Mouse (Mus musculus): ENCODE data around the gene Hoxd3. TPM values are rescaled to one million over a fixed set of nuclear protein-coding genes. Genes with fewer than 3 reads are reported as not detected.

Gene Hoxd3
- total and polyA plus RNA-seq, 2 experiments: not detected

- DNase-seq (ENCODE audit: extremely low read depth, low read depth, low spot score): no peak
- no peak for TF ChIP-seq POLR2A (IDR thresholded peaks at IDR 0.05; ENCODE audit: extremely low read depth, insufficient read depth, low read length)
- no peak for TF ChIP-seq CTCF (IDR thresholded peaks at IDR 0.05; ENCODE audit: low read depth, low read length)
- no peaks in the 10 kb centered on the region for H3K36me3 ChIP-seq (ENCODE audit: control insufficient read depth, insufficient read depth, low read length)
- H3K79me2 ChIP-seq (ENCODE audit: control insufficient read depth, insufficient read depth, low read length): no peaks in the 10 kb centered on the region
- H3K9ac ChIP-seq (ENCODE audit: low read depth, low read length): no peak overlapping the region
- no peak overlapping the region for H3K27ac ChIP-seq (replicated peaks; ENCODE audit: insufficient read depth, low read depth, low read length)
- H3K4me3 ChIP-seq (ENCODE audit: insufficient read depth, low read depth, low read length): no peak overlapping the region
- peaks cover 46% of the 10 kb centered on the region for H3K27me3 ChIP-seq (ENCODE audit: control insufficient read depth, insufficient read depth, low read length)
- H3K4me1 ChIP-seq (ENCODE audit: control insufficient read depth, insufficient read depth, low read length): peaks cover 4% of the 10 kb centered on the region; the same call in 1 of the 2 replicates
- WGBS: 21% methylated on average over 2 of the region's 2 CpGs
Measured at GRCm38 (mm10) chr2:74677106-74677505, 34.6 kb upstream of the Hoxd3 start.

- Histone ChIP-seq H3K4me3 (ENCODE audit: insufficient read depth, low read depth, low read length) (no peak within 1 kb of the TSS), H3K27ac (replicated peaks; ENCODE audit: insufficient read depth, low read depth, low read length) (no peak within 1 kb of the TSS), H3K9ac (ENCODE audit: low read depth, low read length) (no peak within 1 kb of the TSS), H3K27me3 (ENCODE audit: control insufficient read depth, insufficient read depth, low read length) (peaks cover 48% of the 10 kb centered on the region), H3K4me1 (ENCODE audit: control insufficient read depth, insufficient read depth, low read length) (no peaks in the 10 kb centered on the region; the same call in 1 of the 2 replicates), H3K36me3 (ENCODE audit: control insufficient read depth, insufficient read depth, low read length) (no peaks in the 10 kb centered on the region), H3K79me2 (ENCODE audit: control insufficient read depth, insufficient read depth, low read length) (no peaks in the 10 kb centered on the region)
- DNase-seq (ENCODE audit: extremely low read depth, low read depth, low spot score): no peak
- no peak for TF ChIP-seq CTCF (IDR thresholded peaks at IDR 0.05; ENCODE audit: low read depth, low read length)
- TF ChIP-seq POLR2A (IDR thresholded peaks at IDR 0.05; ENCODE audit: extremely low read depth, insufficient read depth, low read length): no peak
- WGBS: 4% methylated on average over 15 of the region's 15 CpGs
Measured at GRCm38 (mm10) chr2:74678891-74679595, 32.7 kb upstream of the Hoxd3 start, which contains the start of gene Hoxd11. Gene Hoxd11 (plus strand): TSS chr2:74679557.

GRCm38 (mm10) chr2:74679596-74679971 lies 32.1 kb upstream of the Hoxd3 start:
- H3K4me1 ChIP-seq (ENCODE audit: control insufficient read depth, insufficient read depth, low read length): no peaks in the 10 kb centered on the region; the same call in 1 of the 2 replicates
- H3K27ac ChIP-seq (replicated peaks; ENCODE audit: insufficient read depth, low read depth, low read length): no peak overlapping the region
- DNase-seq (ENCODE audit: extremely low read depth, low read depth, low spot score): no peak
- no peak overlapping the region for H3K4me3 ChIP-seq (ENCODE audit: insufficient read depth, low read depth, low read length)
- H3K36me3 ChIP-seq (ENCODE audit: control insufficient read depth, insufficient read depth, low read length): no peaks in the 10 kb centered on the region
- no peak overlapping the region for H3K9ac ChIP-seq (ENCODE audit: low read depth, low read length)
- peaks cover 50% of the 10 kb centered on the region for H3K27me3 ChIP-seq (ENCODE audit: control insufficient read depth, insufficient read depth, low read length)
- H3K79me2 ChIP-seq (ENCODE audit: control insufficient read depth, insufficient read depth, low read length): no peaks in the 10 kb centered on the region
- 4% methylated on average over 26 of the region's 26 CpGs for WGBS
- TF ChIP-seq POLR2A (IDR thresholded peaks at IDR 0.05; ENCODE audit: extremely low read depth, insufficient read depth, low read length): no peak
- no peak for TF ChIP-seq CTCF (IDR thresholded peaks at IDR 0.05; ENCODE audit: low read depth, low read length)

GRCm38 (mm10) chr2:74679980-74680379 lies 31.7 kb upstream of the Hoxd3 start:
- H3K36me3 ChIP-seq (ENCODE audit: control insufficient read depth, insufficient read depth, low read length): no peaks in the 10 kb centered on the region
- H3K9ac ChIP-seq (ENCODE audit: low read depth, low read length): no peak overlapping the region
- H3K79me2 ChIP-seq (ENCODE audit: control insufficient read depth, insufficient read depth, low read length): no peaks in the 10 kb centered on the region
- H3K27me3 ChIP-seq (ENCODE audit: control insufficient read depth, insufficient read depth, low read length): peaks cover 49% of the 10 kb centered on the region
- no peak overlapping the region for H3K4me3 ChIP-seq (ENCODE audit: insufficient read depth, low read depth, low read length)
- H3K27ac ChIP-seq (replicated peaks; ENCODE audit: insufficient read depth, low read depth, low read length): no peak overlapping the region
- DNase-seq (ENCODE audit: extremely low read depth, low read depth, low spot score): no peak
- no peaks in the 10 kb centered on the region; the same call in 1 of the 2 replicates for H3K4me1 ChIP-seq (ENCODE audit: control insufficient read depth, insufficient read depth, low read length)
- WGBS: 3% methylated on average over 23 of the region's 23 CpGs
- TF ChIP-seq CTCF (IDR thresholded peaks at IDR 0.05; ENCODE audit: low read depth, low read length) (no peak), POLR2A (IDR thresholded peaks at IDR 0.05; ENCODE audit: extremely low read depth, insufficient read depth, low read length) (no peak)

GRCm38 (mm10) chr2:74680561-74681398 lies 30.9 kb upstream of the Hoxd3 start:
- H3K27me3 ChIP-seq (ENCODE audit: control insufficient read depth, insufficient read depth, low read length): peaks cover 48% of the 10 kb centered on the region
- no peak overlapping the region for H3K9ac ChIP-seq (ENCODE audit: low read depth, low read length)
- 4% methylated on average over 21 of the region's 21 CpGs for WGBS
- H3K36me3 ChIP-seq (ENCODE audit: control insufficient read depth, insufficient read depth, low read length): no peaks in the 10 kb centered on the region
- H3K79me2 ChIP-seq (ENCODE audit: control insufficient read depth, insufficient read depth, low read length): no peaks in the 10 kb centered on the region
- TF ChIP-seq CTCF (IDR thresholded peaks at IDR 0.05; ENCODE audit: low read depth, low read length) (no peak), POLR2A (IDR thresholded peaks at IDR 0.05; ENCODE audit: extremely low read depth, insufficient read depth, low read length) (no peak)
- DNase-seq (ENCODE audit: extremely low read depth, low read depth, low spot score): no peak
- no peaks in the 10 kb centered on the region; the same call in 1 of the 2 replicates for H3K4me1 ChIP-seq (ENCODE audit: control insufficient read depth, insufficient read depth, low read length)
- H3K27ac ChIP-seq (replicated peaks; ENCODE audit: insufficient read depth, low read depth, low read length): no peak overlapping the region
- no peak overlapping the region for H3K4me3 ChIP-seq (ENCODE audit: insufficient read depth, low read depth, low read length)
